ENCODE assay signal across 26 mouse cellular contexts in genomic region chr4:100401078-100401477, GRCm38 (mm10).
DNase-seq lines count a peak whose midpoint lies in the region; ATAC-seq and TF ChIP-seq lines count a peak whose summit lies in the region.
"Had no signal": no experiment of that assay in that cellular context is flagged by ENCODE, and none has a peak within 500 bp of the region (broad histone marks: within the 10 kb centered on the region; RNA-seq: fewer than 3 reads in every experiment).

No protein-coding gene starts in this region.

- WGBS in heart, embryonic 15.5 days = 34% methylated on average over 3 of the region's 3 CpGs
- 24% methylated on average over 3 of the region's 3 CpGs for WGBS in lung, embryonic 14.5 days

- no peak for TF ChIP-seq CTCF in lung, embryonic 14.5 days (IDR thresholded peaks at IDR 0.05; ENCODE audit: low read depth)

- H3K36me3 ChIP-seq in heart, embryonic 15.5 days = no peaks in the 10 kb centered on the region
- no peaks in the 10 kb centered on the region for H3K36me3 ChIP-seq in lung, embryonic 14.5 days (ENCODE audit: insufficient read depth)
- H3K36me3 ChIP-seq: embryonic facial prominence, embryonic 13.5 days; hindbrain, embryonic 12.5 days; midbrain, embryonic 15.5 days; neural tube, embryonic 12.5 days had no signal

- H3K4me2 ChIP-seq in heart, embryonic 15.5 days = no peak overlapping the region
- H3K4me2 ChIP-seq in lung, embryonic 14.5 days = no peak overlapping the region
- H3K4me2 ChIP-seq: embryonic facial prominence, embryonic 13.5 days; hindbrain, embryonic 12.5 days; midbrain, embryonic 15.5 days; neural tube, embryonic 12.5 days had no signal

- intact Hi-C loops in heart, postnatal 25 days (cut with DNase I) = no loop called here

- H3K4me1 ChIP-seq in heart, embryonic 15.5 days (replicated peaks) = peaks cover 18% of the 10 kb centered on the region
- H3K4me1 ChIP-seq in lung, embryonic 14.5 days (ENCODE audit: insufficient read depth) = peaks cover 9% of the 10 kb centered on the region
- no peaks in the 10 kb centered on the region for H3K4me1 ChIP-seq in brown adipose tissue, adult 24 weeks (ENCODE audit: control insufficient read depth, insufficient read depth, insufficient read length, low read length)
- H3K4me1 ChIP-seq: hindbrain, embryonic 12.5 days; midbrain, embryonic 15.5 days; neural tube, embryonic 12.5 days had no signal

- no peak for ATAC-seq in heart, embryonic 15.5 days (replicated peaks; ENCODE audit: insufficient number of reproducible peaks, insufficient read depth, low FRiP score, low read depth)
- no peak for ATAC-seq in lung, embryonic 14.5 days (ENCODE audit: insufficient read depth)
- ATAC-seq: activated CD4-positive, CD25-positive, alpha-beta regulatory T cell, adult 4 months; forebrain, embryonic 14.5 days; intestine, postnatal 0 days; midbrain, embryonic 15.5 days had no signal

- H3K9me3 ChIP-seq in heart, embryonic 15.5 days (replicated peaks) = no peaks in the 10 kb centered on the region
- H3K9me3 ChIP-seq in lung, embryonic 14.5 days (ENCODE audit: low read depth, low read length) = no peaks in the 10 kb centered on the region
- H3K9me3 ChIP-seq: embryonic facial prominence, embryonic 13.5 days; hindbrain, embryonic 12.5 days; midbrain, embryonic 15.5 days; neural tube, embryonic 12.5 days had no signal

- peak overlapping the region; percentile 47; the same call in 1 of the 2 replicates for H3K27ac ChIP-seq in heart, embryonic 15.5 days
- peak overlapping the region; percentile 27; the same call in 1 of the 2 replicates for H3K27ac ChIP-seq in lung, embryonic 14.5 days (ENCODE audit: low read depth)
- H3K27ac ChIP-seq in brown adipose tissue, adult 24 weeks (replicated peaks; ENCODE audit: low read depth, low read length) = 0 out of 2 replicates have a peak overlapping the region, but pooled peaks have one; percentile 21
- H3K27ac ChIP-seq: embryonic facial prominence, embryonic 13.5 days; hindbrain, embryonic 12.5 days; layer of hippocampus, adult 2 months; liver, embryonic 14.5 days; macrophage; midbrain, embryonic 15.5 days; neural tube, embryonic 12.5 days had no signal

- no peak overlapping the region for H3K4me3 ChIP-seq in heart, embryonic 15.5 days
- no peak overlapping the region for H3K4me3 ChIP-seq in lung, embryonic 14.5 days (ENCODE audit: low read depth, low read length)
- H3K4me3 ChIP-seq in brown adipose tissue, adult 24 weeks (ENCODE audit: insufficient read depth, low read depth, low read length) = no peak overlapping the region
- H3K4me3 ChIP-seq: embryonic facial prominence, embryonic 13.5 days; hindbrain, embryonic 12.5 days; layer of hippocampus, adult 2 months; midbrain, embryonic 15.5 days; neural tube, embryonic 12.5 days had no signal

- no peak overlapping the region for H3K9ac ChIP-seq in heart, embryonic 15.5 days
- H3K9ac ChIP-seq in lung, embryonic 14.5 days = no peak overlapping the region
- H3K9ac ChIP-seq: embryonic facial prominence, embryonic 13.5 days; hindbrain, embryonic 12.5 days; liver, embryonic 14.5 days; midbrain, embryonic 15.5 days; neural tube, embryonic 12.5 days had no signal

- H3K27me3 ChIP-seq in heart, embryonic 15.5 days = no peaks in the 10 kb centered on the region
- H3K27me3 ChIP-seq in lung, embryonic 14.5 days (ENCODE audit: insufficient read depth, low read length) = no peaks in the 10 kb centered on the region
- H3K27me3 ChIP-seq: embryonic facial prominence, embryonic 13.5 days; hindbrain, embryonic 12.5 days; midbrain, embryonic 15.5 days; neural tube, embryonic 12.5 days had no signal

- DNase-seq in gastrocnemius, adult 18-20 months (ENCODE audit: low spot score) = peak; percentile 29
- no peak for DNase-seq in gastrocnemius, postnatal 4 days (ENCODE audit: low spot score in 2 of 2)
- no peak for DNase-seq in heart, postnatal 25 days (ENCODE audit: low spot score)
- DNase-seq in lung, embryonic 14.5 days = no peak
- DNase-seq in lung, postnatal 14 days = no peak
- DNase-seq in urinary bladder, adult 18-20 months (ENCODE audit: low spot score in 2 of 2) = no peak
- DNase-seq: adrenal gland, adult 8-10 months; cerebellum, adult 18-20 months; cerebellum, postnatal 14 days; kidney, postnatal 25 days; right cerebral cortex, postnatal 14 days; spleen, adult 18-20 months; thymus, adult 2 months; thymus, postnatal 4 days had no signal
